Comparison of ENCODE assay signal across 7 mouse cellular contexts in the genomic region with DNA sequence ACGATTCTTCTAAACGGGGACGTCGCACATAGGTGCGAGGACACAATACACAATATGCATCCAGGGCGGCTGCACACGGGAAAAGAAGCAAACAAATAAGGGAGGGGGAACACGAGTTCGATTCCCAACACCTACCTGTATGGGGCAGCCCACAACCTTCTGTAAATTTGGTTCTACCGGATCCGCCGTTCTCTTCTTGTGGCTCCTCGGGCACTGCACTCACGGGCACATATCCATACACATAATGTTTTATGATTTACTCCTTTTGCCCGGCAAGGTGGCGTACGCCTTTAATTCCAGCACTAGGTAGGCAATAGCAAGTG. TPM values are rescaled to one million over a fixed set of nuclear protein-coding genes. Genes with fewer than 3 reads are reported as not detected.
DNase-seq lines count a peak whose midpoint lies in the region; ATAC-seq and TF ChIP-seq lines count a peak whose summit lies in the region.

No protein-coding gene starts in this region.

- peak overlapping the region; percentile 47 for H3K4me2 ChIP-seq in neural tube, embryonic 11.5 days (ENCODE audit: low read depth)
- H3K4me2 ChIP-seq in forebrain, embryonic 11.5 days (ENCODE audit: low read depth, low read length, severe bottlenecking), result peak overlapping the region; percentile 89
- H3K4me2 ChIP-seq in liver, embryonic 12.5 days, result peak overlapping the region; percentile 85
- peak overlapping the region; percentile 87 for H3K4me2 ChIP-seq in stomach, postnatal 0 days (replicated peaks; ENCODE audit: low read depth)

- no peaks in the 10 kb centered on the region for H3K36me3 ChIP-seq in neural tube, embryonic 11.5 days (ENCODE audit: control insufficient read depth, insufficient read depth, low read length)
- no peaks in the 10 kb centered on the region for H3K36me3 ChIP-seq in forebrain, embryonic 11.5 days (ENCODE audit: control insufficient read depth, insufficient read depth, low read length)
- 0 out of 2 replicates have a peak, but pooled peaks cover 8% of the 10 kb centered on the region for H3K36me3 ChIP-seq in liver, embryonic 12.5 days
- H3K36me3 ChIP-seq in stomach, postnatal 0 days (ENCODE audit: control insufficient read depth, insufficient read depth, low read length), result no peaks in the 10 kb centered on the region

- no peak for TF ChIP-seq CTCF in stomach, postnatal 0 days (IDR thresholded peaks at IDR 0.05; ENCODE audit: low read depth)

- H3K9ac ChIP-seq in neural tube, embryonic 11.5 days (ENCODE audit: low read length), result peak overlapping the region; percentile 89
- H3K9ac ChIP-seq in forebrain, embryonic 11.5 days (ENCODE audit: low read length), result peak overlapping the region; percentile 65
- H3K9ac ChIP-seq in liver, embryonic 12.5 days, result peak overlapping the region; percentile 92
- peak overlapping the region; percentile 89 for H3K9ac ChIP-seq in stomach, postnatal 0 days (ENCODE audit: low read length)

- H3K27ac ChIP-seq in neural tube, embryonic 11.5 days (ENCODE audit: low read depth, low read length), result peak overlapping the region; percentile 68
- H3K27ac ChIP-seq in forebrain, embryonic 11.5 days (ENCODE audit: low read depth, low read length), result peak overlapping the region; percentile 53; the same call in 1 of the 2 replicates
- H3K27ac ChIP-seq in liver, embryonic 12.5 days, result peak overlapping the region; percentile 88
- peak overlapping the region; percentile 90 for H3K27ac ChIP-seq in stomach, postnatal 0 days (replicated peaks)

- peak overlapping the region; percentile 97 for H3K4me3 ChIP-seq in neural tube, embryonic 11.5 days (ENCODE audit: low read depth, low read length)
- H3K4me3 ChIP-seq in forebrain, embryonic 11.5 days (ENCODE audit: low read depth, low read length), result peak overlapping the region; percentile 52
- peak overlapping the region; percentile 92 for H3K4me3 ChIP-seq in liver, embryonic 12.5 days
- peak overlapping the region; percentile 95 for H3K4me3 ChIP-seq in stomach, postnatal 0 days (ENCODE audit: low read depth, low read length)

- DNase-seq in neural tube, embryonic 11.5 days (ENCODE audit: low spot score), result no peak
- no peak for DNase-seq in neural tube, embryonic 10.5 days (ENCODE audit: extremely low spot score, low spot score)
- DNase-seq in forebrain, embryonic 11.5 days (ENCODE audit: low spot score), result no peak
- no peak for DNase-seq in stomach, postnatal 0 days (ENCODE audit: low spot score)
- no peak for DNase-seq in urinary bladder, adult 2 months (ENCODE audit: low spot score)
- no peak for DNase-seq in gastrocnemius, postnatal 10 days

- peaks cover 20% of the 10 kb centered on the region for H3K4me1 ChIP-seq in neural tube, embryonic 11.5 days (ENCODE audit: control insufficient read depth, insufficient read depth, low read length)
- H3K4me1 ChIP-seq in forebrain, embryonic 11.5 days (replicated peaks; ENCODE audit: control insufficient read depth, insufficient read depth, low read length), result peaks cover 8% of the 10 kb centered on the region; the same call in 1 of the 2 replicates
- H3K4me1 ChIP-seq in liver, embryonic 12.5 days, result peaks cover 90% of the 10 kb centered on the region
- peaks cover 2% of the 10 kb centered on the region for H3K4me1 ChIP-seq in stomach, postnatal 0 days (replicated peaks; ENCODE audit: control insufficient read depth, insufficient read depth)

- no peaks in the 10 kb centered on the region for H3K9me3 ChIP-seq in neural tube, embryonic 11.5 days (ENCODE audit: control insufficient read depth, low read length)
- H3K9me3 ChIP-seq in forebrain, embryonic 11.5 days (ENCODE audit: control insufficient read depth, low read length), result no peaks in the 10 kb centered on the region
- no peaks in the 10 kb centered on the region for H3K9me3 ChIP-seq in liver, embryonic 12.5 days (replicated peaks)
- H3K9me3 ChIP-seq in stomach, postnatal 0 days (ENCODE audit: control insufficient read depth, low read length), result no peaks in the 10 kb centered on the region

- ATAC-seq in neural tube, embryonic 11.5 days (ENCODE audit: insufficient read depth, low FRiP score, low TSS enrichment), result peak; percentile 39; the same call in 1 of the 2 replicates
- ATAC-seq in forebrain, embryonic 11.5 days (replicated peaks; ENCODE audit: low FRiP score), result peak; percentile 8; the same call in 1 of the 2 replicates
- peak; percentile 27 for ATAC-seq in liver, embryonic 12.5 days
- peak; percentile 33 for ATAC-seq in stomach, postnatal 0 days (ENCODE audit: low FRiP score, low TSS enrichment)

- no peaks in the 10 kb centered on the region for H3K27me3 ChIP-seq in neural tube, embryonic 11.5 days (ENCODE audit: control insufficient read depth, insufficient read depth, low read length)
- H3K27me3 ChIP-seq in forebrain, embryonic 11.5 days (ENCODE audit: control insufficient read depth, insufficient read depth, low read length), result no peaks in the 10 kb centered on the region
- no peaks in the 10 kb centered on the region for H3K27me3 ChIP-seq in liver, embryonic 12.5 days (replicated peaks)
- H3K27me3 ChIP-seq in stomach, postnatal 0 days (ENCODE audit: control insufficient read depth, insufficient read depth, low read length), result no peaks in the 10 kb centered on the region

- TF ChIP-seq EP300 in stomach, postnatal 0 days (optimal IDR thresholded peaks at IDR 0.05), result no peak

- WGBS in neural tube, embryonic 11.5 days, result 8% methylated on average over 17 of the region's 17 CpGs
- WGBS in forebrain, embryonic 11.5 days, result 10% methylated on average over 17 of the region's 17 CpGs
- 12% methylated on average over 17 of the region's 17 CpGs for WGBS in liver, embryonic 12.5 days (ENCODE audit: insufficient replicate concordance)
- WGBS in stomach, postnatal 0 days, result 7% methylated on average over 17 of the region's 17 CpGs

RNA-seq across cellular contexts. Expression of gene Ptpn11, which starts 0.3 kb away (rescaled TPM):
- 23.3 and 26.4 TPM in 2 replicates for polyA plus RNA-seq in neural tube, embryonic 11.5 days (2014; fragmentation: Nextera tagmentation; extraction: Ambion mirVana)
- polyA plus RNA-seq in forebrain, embryonic 11.5 days (2014; fragmentation: Nextera tagmentation; extraction: Ambion mirVana), result 27.4 and 28.6 TPM in 2 replicates
- polyA plus RNA-seq in liver, embryonic 12.5 days (2016; fragmentation: Nextera tagmentation; extraction: Ambion mirVana), result 15.2 and 15.8 TPM in 2 replicates
- polyA plus RNA-seq in stomach, postnatal 0 days (2015; fragmentation: Nextera tagmentation; extraction: Ambion mirVana), result 11.8 and 15.0 TPM in 2 replicates
- polyA plus RNA-seq in urinary bladder, adult 2 months (2012; rRNA removed), result 40.0 and 56.5 TPM in 2 replicates
- 10 to 100 TPM; 68.7 to 72.8 TPM for total RNA-seq in gastrocnemius, postnatal 10 days (2021)

RNA-seq across cellular contexts. Expression of gene Rpl6, which starts 12.7 kb away (rescaled TPM):
- polyA plus RNA-seq in neural tube, embryonic 11.5 days (2014; fragmentation: Nextera tagmentation; extraction: Ambion mirVana), result 598 and 627 TPM in 2 replicates
- polyA plus RNA-seq in forebrain, embryonic 11.5 days (2014; fragmentation: Nextera tagmentation; extraction: Ambion mirVana), result 586 and 620 TPM in 2 replicates
- polyA plus RNA-seq in liver, embryonic 12.5 days (2016; fragmentation: Nextera tagmentation; extraction: Ambion mirVana), result 590 and 602 TPM in 2 replicates
- 453 and 464 TPM in 2 replicates for polyA plus RNA-seq in stomach, postnatal 0 days (2015; fragmentation: Nextera tagmentation; extraction: Ambion mirVana)
- 889 and 965 TPM in 2 replicates for polyA plus RNA-seq in urinary bladder, adult 2 months (2012; rRNA removed)
- total RNA-seq in gastrocnemius, postnatal 10 days (2021), result 100 to 1,000 TPM; 744 to 776 TPM

RNA-seq across cellular contexts. Expression of gene Hectd4, which starts 28.5 kb away (rescaled TPM):
- polyA plus RNA-seq in neural tube, embryonic 11.5 days (2014; fragmentation: Nextera tagmentation; extraction: Ambion mirVana), result 11.7 and 12.5 TPM in 2 replicates
- 11.5 and 13.4 TPM in 2 replicates for polyA plus RNA-seq in forebrain, embryonic 11.5 days (2014; fragmentation: Nextera tagmentation; extraction: Ambion mirVana)
- 13.3 and 14.4 TPM in 2 replicates for polyA plus RNA-seq in liver, embryonic 12.5 days (2016; fragmentation: Nextera tagmentation; extraction: Ambion mirVana)
- polyA plus RNA-seq in stomach, postnatal 0 days (2015; fragmentation: Nextera tagmentation; extraction: Ambion mirVana), result 1.7 TPM in 2 replicates
- polyA plus RNA-seq in urinary bladder, adult 2 months (2012; rRNA removed), result 11.8 and 13.2 TPM in 2 replicates
- total RNA-seq in gastrocnemius, postnatal 10 days (2021), result 10 to 100 TPM; 12.7 to 16.6 TPM
